Mouse (Mus musculus): Measurements from ENCODE around the gene Eef2.

DNA sequence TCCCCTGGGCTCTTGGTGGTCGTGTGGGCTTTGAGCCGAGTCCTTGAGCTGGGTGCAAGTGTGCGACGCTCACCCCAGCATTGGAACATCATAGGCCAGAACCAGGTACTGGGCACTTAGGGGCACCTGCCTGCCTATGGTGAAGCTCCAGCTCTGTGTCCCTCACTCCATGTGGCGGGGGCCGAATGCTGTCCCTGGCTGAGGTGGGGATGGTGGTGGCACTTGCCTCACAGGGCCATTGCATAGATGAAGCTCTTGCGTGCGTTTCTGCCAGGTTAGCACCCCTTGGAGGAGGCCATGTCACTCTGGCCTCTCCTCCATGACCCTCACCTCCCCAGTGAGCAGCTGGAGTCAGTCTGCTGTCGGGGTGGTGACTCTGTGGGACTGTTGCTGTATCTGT is 10.7 kb downstream of the Eef2 start:
- TF ChIP-seq CTCF (IDR thresholded peaks at IDR 0.05; ENCODE audit: borderline replicate concordance, control insufficient read depth, extremely low read depth, insufficient read depth, low read length, poor library complexity) (no peak), POLR2A (IDR thresholded peaks at IDR 0.05; ENCODE audit: control insufficient read depth, extremely low read depth, insufficient read depth, low read length, poor library complexity) (no peak)

All from thymus, adult 2 months (tissue).